Mouse (Mus musculus) cortical plate, adult 2 months (tissue): ENCODE data around the gene Krt2.

ENCODE experiments used
- CTCF ChIP-seq: fragments of 200-500 bp; IDR thresholded peaks from 2 replicates; pipeline ENCODE4 v1.5.1; 2011; ENCODE audit warnings: mild to moderate bottlenecking, control low read depth, low read length; ENCODE audit not compliant: insufficient read depth; ENCODE audit errors: extremely low read depth
- POLR2A ChIP-seq: fragments of 200-500 bp; IDR thresholded peaks from 2 replicates; pipeline ENCODE4 v1.6.1; 2011; ENCODE audit warnings: mild to moderate bottlenecking, low read length, control low read depth; ENCODE audit not compliant: insufficient read depth; ENCODE audit errors: extremely low read depth

GRCm38 (mm10) chr15:101860421-101861130 is 42.6 kb upstream of the Krt2 start:
- TF ChIP-seq CTCF (no peak), POLR2A (no peak)
